Mouse (Mus musculus): ENCODE results near the gene Catsper2. TPM values are rescaled to one million over a fixed set of nuclear protein-coding genes. Genes with fewer than 3 reads are reported as not detected.

Gene Catsper2
- polyA plus RNA-seq, 1 experiment from 2014 or later: 1.3 TPM

DNA sequence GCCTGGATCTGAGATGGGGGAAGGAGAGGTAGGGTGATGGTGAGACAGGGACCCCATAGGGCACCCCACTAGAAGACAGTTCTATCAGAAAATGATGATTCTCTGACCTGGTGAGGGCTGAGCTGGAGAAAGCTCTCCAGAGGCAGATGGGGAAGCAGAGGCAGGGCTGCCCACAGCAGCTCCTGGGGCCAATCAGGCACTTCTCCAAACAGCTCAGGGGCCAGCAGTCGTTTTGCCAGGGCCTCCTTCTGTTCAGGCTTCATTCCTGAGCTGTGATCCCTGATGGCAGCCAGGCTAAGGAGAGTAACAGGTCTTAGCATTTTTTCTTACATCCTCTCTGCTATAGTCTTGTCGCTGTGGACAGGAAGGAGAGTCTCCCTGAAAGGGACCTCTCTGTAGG, 38.8 kb downstream of the Catsper2 start:
- H3K36me3 ChIP-seq (ENCODE audit: control insufficient read depth, insufficient read depth, low read length): no peaks in the 10 kb centered on the region
- no peak for DNase-seq (ENCODE audit: low spot score)
- no peak for TF ChIP-seq CTCF (IDR thresholded peaks at IDR 0.05; ENCODE audit: low read depth)
- no peak for TF ChIP-seq EP300 (optimal IDR thresholded peaks at IDR 0.05)
- H3K4me2 ChIP-seq (replicated peaks; ENCODE audit: low read depth): no peak overlapping the region
- H3K9ac ChIP-seq (ENCODE audit: low read length): no peak overlapping the region
- no peaks in the 10 kb centered on the region for H3K27me3 ChIP-seq (ENCODE audit: control insufficient read depth, insufficient read depth, low read length)
- ATAC-seq (ENCODE audit: low FRiP score, low TSS enrichment): no peak
- WGBS: 43% methylated on average over 2 of the region's 2 CpGs
- H3K27ac ChIP-seq (replicated peaks): no peak overlapping the region
- H3K4me3 ChIP-seq (ENCODE audit: low read depth, low read length): no peak overlapping the region
- H3K9me3 ChIP-seq (ENCODE audit: control insufficient read depth, low read length): no peaks in the 10 kb centered on the region
- no peaks in the 10 kb centered on the region for H3K4me1 ChIP-seq (replicated peaks; ENCODE audit: control insufficient read depth, insufficient read depth)

DNA sequence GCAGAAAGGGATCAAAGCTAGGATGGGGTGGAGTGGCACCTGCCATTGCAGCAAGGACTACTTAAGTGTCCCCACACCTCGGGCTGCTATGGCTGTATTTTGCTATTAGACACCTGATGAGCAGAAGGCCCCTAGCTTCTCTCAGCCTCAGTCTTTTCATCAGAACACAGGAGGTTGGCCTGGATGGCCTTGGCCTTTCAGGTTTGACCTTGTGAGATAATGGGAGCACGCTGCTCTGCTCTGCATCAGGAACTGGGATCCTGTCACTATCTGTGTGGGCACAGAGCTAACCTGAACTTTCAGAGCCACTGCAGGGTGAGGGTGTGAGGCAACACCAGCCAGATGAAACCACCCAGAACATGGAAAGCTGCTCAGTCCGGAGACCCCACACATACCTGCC, 41.3 kb downstream of the Catsper2 start:
- H3K27me3 ChIP-seq (ENCODE audit: control insufficient read depth, insufficient read depth, low read length): no peaks in the 10 kb centered on the region
- TF ChIP-seq CTCF (IDR thresholded peaks at IDR 0.05; ENCODE audit: low read depth) (no peak), EP300 (optimal IDR thresholded peaks at IDR 0.05) (no peak)
- ATAC-seq (ENCODE audit: low FRiP score, low TSS enrichment): no peak
- WGBS: 72% methylated on average over 3 of the region's 3 CpGs
- no peaks in the 10 kb centered on the region for H3K4me1 ChIP-seq (replicated peaks; ENCODE audit: control insufficient read depth, insufficient read depth)
- no peak overlapping the region for H3K9ac ChIP-seq (ENCODE audit: low read length)
- H3K4me3 ChIP-seq (ENCODE audit: low read depth, low read length): no peak overlapping the region
- H3K27ac ChIP-seq (replicated peaks): no peak overlapping the region
- no peaks in the 10 kb centered on the region for H3K9me3 ChIP-seq (ENCODE audit: control insufficient read depth, low read length)
- H3K4me2 ChIP-seq (replicated peaks; ENCODE audit: low read depth): no peak overlapping the region
- H3K36me3 ChIP-seq (ENCODE audit: control insufficient read depth, insufficient read depth, low read length): no peaks in the 10 kb centered on the region
- no peak for DNase-seq (ENCODE audit: low spot score)

GRCm38 (mm10) chr2:121370921-121371320, 42.7 kb downstream of the Catsper2 start:
- no peak for TF ChIP-seq EP300 (optimal IDR thresholded peaks at IDR 0.05)
- no peak for TF ChIP-seq CTCF (IDR thresholded peaks at IDR 0.05; ENCODE audit: low read depth)
- no peaks in the 10 kb centered on the region for H3K27me3 ChIP-seq (ENCODE audit: control insufficient read depth, insufficient read depth, low read length)
- H3K36me3 ChIP-seq (ENCODE audit: control insufficient read depth, insufficient read depth, low read length): no peaks in the 10 kb centered on the region
- DNase-seq (ENCODE audit: low spot score) (no peak), ATAC-seq (ENCODE audit: low FRiP score, low TSS enrichment) (no peak)
- no peak overlapping the region for H3K4me2 ChIP-seq (replicated peaks; ENCODE audit: low read depth)
- no peak overlapping the region for H3K9ac ChIP-seq (ENCODE audit: low read length)
- H3K27ac ChIP-seq (replicated peaks): no peak overlapping the region
- no peak overlapping the region for H3K4me3 ChIP-seq (ENCODE audit: low read depth, low read length)
- no peaks in the 10 kb centered on the region for H3K4me1 ChIP-seq (replicated peaks; ENCODE audit: control insufficient read depth, insufficient read depth)
- 76% methylated on average over 5 of the region's 5 CpGs for WGBS
- H3K9me3 ChIP-seq (ENCODE audit: control insufficient read depth, low read length): no peaks in the 10 kb centered on the region

DNA sequence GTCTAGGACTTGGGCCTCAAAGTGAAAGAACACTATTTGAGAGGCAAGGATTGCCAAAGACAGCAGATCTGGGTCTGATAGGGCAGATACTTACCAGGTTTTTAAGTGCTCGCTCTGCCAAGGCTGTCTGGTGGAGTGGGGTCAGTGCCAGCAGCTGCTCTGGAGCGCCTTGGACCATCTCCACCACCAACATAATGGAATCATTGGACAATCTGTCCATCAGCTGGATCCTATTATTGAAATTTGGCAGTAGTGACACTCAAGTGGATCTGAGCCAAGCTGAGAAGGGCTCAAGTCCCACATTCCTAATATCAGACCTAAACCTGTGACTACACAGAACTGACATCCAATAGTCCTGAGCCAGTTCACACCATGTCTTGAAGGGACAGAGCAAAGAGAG, 44.8 kb downstream of the Catsper2 start:
- H3K4me1 ChIP-seq (replicated peaks; ENCODE audit: control insufficient read depth, insufficient read depth): no peaks in the 10 kb centered on the region
- H3K27me3 ChIP-seq (ENCODE audit: control insufficient read depth, insufficient read depth, low read length): no peaks in the 10 kb centered on the region
- no peak for DNase-seq (ENCODE audit: low spot score)
- H3K36me3 ChIP-seq (ENCODE audit: control insufficient read depth, insufficient read depth, low read length): no peaks in the 10 kb centered on the region
- WGBS: 78% methylated on average over 2 of the region's 2 CpGs
- H3K27ac ChIP-seq (replicated peaks): no peak overlapping the region
- no peaks in the 10 kb centered on the region for H3K9me3 ChIP-seq (ENCODE audit: control insufficient read depth, low read length)
- no peak for ATAC-seq (ENCODE audit: low FRiP score, low TSS enrichment)
- no peak overlapping the region for H3K9ac ChIP-seq (ENCODE audit: low read length)
- no peak overlapping the region for H3K4me2 ChIP-seq (replicated peaks; ENCODE audit: low read depth)
- H3K4me3 ChIP-seq (ENCODE audit: low read depth, low read length): no peak overlapping the region
- TF ChIP-seq CTCF (IDR thresholded peaks at IDR 0.05; ENCODE audit: low read depth) (no peak), EP300 (optimal IDR thresholded peaks at IDR 0.05) (no peak)

DNA sequence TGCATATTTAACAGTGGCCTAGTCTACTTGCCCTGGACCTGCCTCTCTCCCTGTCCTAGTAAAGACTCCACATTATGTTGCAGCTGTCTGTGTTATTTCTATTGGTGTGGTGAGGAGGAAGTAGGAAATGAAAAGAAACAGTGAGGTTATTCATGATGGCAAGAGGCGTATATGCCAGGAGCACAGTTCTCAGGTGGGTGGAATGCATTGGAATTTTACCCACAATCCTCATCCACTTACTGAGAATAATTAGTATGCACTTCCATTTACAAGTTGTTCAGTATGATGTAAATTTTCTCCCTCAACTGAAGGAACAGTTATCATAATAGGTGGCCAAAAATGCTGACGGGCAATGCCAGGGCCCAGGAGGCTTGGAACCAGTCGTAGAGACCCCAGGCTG, 49.9 kb downstream of the Catsper2 start:
- 85% methylated on average over 3 of the region's 3 CpGs for WGBS
- Histone ChIP-seq H3K4me1 (replicated peaks; ENCODE audit: control insufficient read depth, insufficient read depth) (no peaks in the 10 kb centered on the region), H3K9me3 (ENCODE audit: control insufficient read depth, low read length) (no peaks in the 10 kb centered on the region), H3K9ac (ENCODE audit: low read length) (no peak overlapping the region), H3K36me3 (ENCODE audit: control insufficient read depth, insufficient read depth, low read length) (no peaks in the 10 kb centered on the region; the same call in 1 of the 2 replicates), H3K27me3 (ENCODE audit: control insufficient read depth, insufficient read depth, low read length) (no peaks in the 10 kb centered on the region), H3K4me3 (ENCODE audit: low read depth, low read length) (no peak overlapping the region), H3K27ac (replicated peaks) (no peak overlapping the region), H3K4me2 (replicated peaks; ENCODE audit: low read depth) (no peak overlapping the region)
- TF ChIP-seq EP300 (optimal IDR thresholded peaks at IDR 0.05) (no peak), CTCF (IDR thresholded peaks at IDR 0.05; ENCODE audit: low read depth) (no peak)
- no peak for ATAC-seq (ENCODE audit: low FRiP score, low TSS enrichment)
- DNase-seq (ENCODE audit: low spot score): no peak

- no peak for TF ChIP-seq CTCF (IDR thresholded peaks at IDR 0.05; ENCODE audit: low read depth)
- no peak for TF ChIP-seq EP300 (optimal IDR thresholded peaks at IDR 0.05)
- Histone ChIP-seq H3K9ac (ENCODE audit: low read length) (no peak overlapping the region), H3K36me3 (ENCODE audit: control insufficient read depth, insufficient read depth, low read length) (no peaks in the 10 kb centered on the region; the same call in 1 of the 2 replicates), H3K27me3 (ENCODE audit: control insufficient read depth, insufficient read depth, low read length) (no peaks in the 10 kb centered on the region), H3K4me3 (ENCODE audit: low read depth, low read length) (no peak overlapping the region), H3K4me2 (replicated peaks; ENCODE audit: low read depth) (peak overlapping the region; percentile 60; the same call in 1 of the 2 replicates), H3K27ac (replicated peaks) (no peak overlapping the region), H3K4me1 (replicated peaks; ENCODE audit: control insufficient read depth, insufficient read depth) (no peaks in the 10 kb centered on the region), H3K9me3 (ENCODE audit: control insufficient read depth, low read length) (no peaks in the 10 kb centered on the region)
- ATAC-seq (ENCODE audit: low FRiP score, low TSS enrichment) (no peak), DNase-seq (ENCODE audit: low spot score) (no peak)
- 52% methylated on average over 4 of the region's 4 CpGs for WGBS
Measured at GRCm38 (mm10) chr2:121359461-121359860, 54.1 kb downstream of the Catsper2 start.
